Mouse (Mus musculus): Measurements from ENCODE around the gene Id1.

Id1 gene

DNA sequence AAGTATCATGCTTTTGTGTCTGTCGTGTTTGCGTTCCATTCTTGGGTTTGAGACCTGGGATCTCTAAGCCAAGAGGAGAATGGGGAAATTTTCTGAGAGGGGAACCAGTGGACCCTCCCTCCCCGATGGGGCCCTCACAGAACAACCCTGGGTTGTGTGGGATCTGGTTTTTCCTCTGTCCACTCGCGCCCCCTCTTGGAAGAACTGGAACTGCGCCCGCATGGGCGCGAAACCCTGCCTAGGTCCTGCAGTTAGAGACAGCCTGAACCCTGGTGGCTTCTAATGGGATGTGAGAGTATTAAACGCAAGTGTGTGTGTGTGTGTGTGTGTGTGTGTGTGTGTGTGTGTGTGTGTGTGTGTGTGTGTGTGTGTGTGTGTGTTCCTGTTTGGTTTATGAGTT lies 6.4 kb downstream of the Id1 start:
- peak; percentile 90 for DNase-seq (ENCODE audit: low read depth, low spot score)

GRCm38 (mm10) chr2:152753944-152754711 lies 18.1 kb downstream of the Id1 start, which contains the start of gene Cox4i2:
Gene Cox4i2, plus strand, starts transcription at chr2:152754173.
- DNase-seq (ENCODE audit: low read depth, low spot score), result peak; percentile 51

DNA sequence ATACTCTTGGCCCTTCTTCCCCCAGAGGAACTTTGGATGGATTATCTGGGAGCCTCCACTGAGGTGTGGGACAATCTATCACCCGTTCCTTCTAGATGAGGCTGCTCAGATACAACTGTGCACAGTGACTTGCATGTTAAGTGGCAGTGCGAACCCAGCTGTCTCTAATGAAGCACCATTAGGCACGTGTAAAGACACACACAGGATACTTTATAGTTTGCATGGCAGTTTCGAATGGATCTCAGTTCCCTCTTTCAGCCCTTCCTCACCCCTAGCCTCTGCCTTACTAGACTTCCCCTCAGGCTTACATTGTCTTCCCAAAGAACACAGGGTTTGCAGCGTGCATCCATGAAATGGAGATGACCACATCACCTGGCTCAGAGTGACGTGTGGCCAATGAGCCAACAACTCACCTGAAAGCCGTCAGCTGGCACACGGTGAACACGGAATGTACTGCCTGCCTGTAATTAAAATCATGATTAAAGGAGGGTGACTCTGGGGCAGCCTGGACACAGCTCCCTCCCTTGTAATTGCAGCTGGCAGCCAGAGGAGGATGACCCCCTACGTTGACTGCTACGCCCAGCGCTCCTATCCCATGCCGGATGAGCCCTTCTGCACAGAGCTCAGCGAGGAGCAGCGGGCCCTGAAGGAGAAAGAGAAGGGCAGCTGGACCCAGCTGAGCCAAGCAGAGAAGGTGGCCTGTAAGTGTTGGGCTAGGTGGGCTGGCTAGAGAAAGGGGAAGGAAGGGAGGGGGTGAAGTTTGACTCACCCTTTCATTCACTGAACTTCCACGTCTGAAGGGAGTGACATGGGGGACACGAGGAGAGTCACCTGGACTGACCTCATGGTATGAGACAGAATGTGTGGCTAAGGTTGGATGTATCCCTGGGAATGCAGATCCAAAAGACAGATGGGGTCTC lies 20.7 kb downstream of the Id1 start:
- DNase-seq (ENCODE audit: low read depth, low spot score), result no peak

DNA sequence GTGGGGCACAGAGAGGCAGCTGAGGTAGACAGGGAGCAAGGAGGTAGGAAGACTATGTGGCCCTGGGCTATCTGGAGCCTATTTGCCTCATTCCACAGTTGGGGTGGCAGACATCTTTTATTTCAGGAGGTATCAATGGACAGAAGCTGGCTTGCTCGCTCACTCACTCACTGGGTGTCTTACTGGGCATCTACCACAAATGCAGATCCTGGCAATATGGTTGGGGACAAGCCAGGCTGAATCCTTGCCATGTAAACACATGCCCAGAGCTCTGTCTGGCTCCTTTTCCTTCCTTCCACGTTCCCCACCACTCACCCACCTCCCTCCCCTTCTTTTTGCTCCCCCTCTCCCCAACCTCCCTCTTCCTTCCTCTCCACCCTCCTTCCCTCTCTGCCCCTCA lies 21.4 kb downstream of the Id1 start:
- no peak for DNase-seq (ENCODE audit: low read depth, low spot score)

GRCm38 (mm10) chr2:152758351-152758750 lies 22.3 kb downstream of the Id1 start:
- DNase-seq (ENCODE audit: low read depth, low spot score), result no peak

- DNase-seq (ENCODE audit: low read depth, low spot score), result no peak
Observed at GRCm38 (mm10) chr2:152763310-152763709, 27.3 kb downstream of the Id1 start.

DNA sequence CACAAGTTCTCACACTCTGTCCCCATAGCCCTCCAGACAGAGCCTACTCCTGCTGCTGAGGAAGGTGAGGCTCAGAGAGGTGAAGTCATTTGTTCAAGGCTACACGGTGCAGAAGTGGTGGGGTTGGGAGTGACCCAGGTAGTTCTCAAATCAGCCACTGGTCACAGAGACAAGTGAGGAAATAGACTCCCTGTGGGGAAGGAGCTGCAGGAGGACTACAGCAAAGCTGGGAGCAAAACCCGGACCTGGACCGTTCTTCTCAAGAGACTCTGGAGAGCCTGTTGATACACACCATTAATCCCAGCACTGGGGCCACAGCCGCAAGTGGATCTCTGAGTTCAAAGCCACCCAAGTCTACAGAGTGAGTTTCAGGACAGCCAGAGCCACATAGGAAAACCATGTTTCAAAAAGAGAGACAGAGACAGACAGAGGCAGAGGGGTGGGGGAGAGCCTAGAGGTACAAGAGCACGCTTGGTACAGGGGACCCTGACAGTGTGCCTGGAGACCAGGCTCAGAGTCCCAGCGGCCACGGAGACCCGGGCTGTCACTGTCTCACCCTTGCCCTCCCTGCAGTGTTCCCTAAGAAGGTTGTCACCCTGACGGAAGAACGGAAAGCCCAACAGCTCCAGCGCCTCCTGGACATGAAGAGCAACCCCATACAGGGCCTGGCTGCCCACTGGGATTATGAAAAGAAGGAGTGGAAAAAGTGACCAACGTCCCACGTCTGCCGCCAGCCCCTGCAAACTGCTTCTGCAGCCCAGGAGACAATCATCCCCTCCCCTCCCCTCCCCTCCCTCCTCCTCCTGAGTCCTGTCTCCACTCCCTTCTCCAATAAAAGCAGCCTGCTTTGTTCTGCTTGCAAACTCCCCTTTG lies 28.4 kb downstream of the Id1 start:
- DNase-seq (ENCODE audit: low read depth, low spot score), result peak; percentile 74

DNA sequence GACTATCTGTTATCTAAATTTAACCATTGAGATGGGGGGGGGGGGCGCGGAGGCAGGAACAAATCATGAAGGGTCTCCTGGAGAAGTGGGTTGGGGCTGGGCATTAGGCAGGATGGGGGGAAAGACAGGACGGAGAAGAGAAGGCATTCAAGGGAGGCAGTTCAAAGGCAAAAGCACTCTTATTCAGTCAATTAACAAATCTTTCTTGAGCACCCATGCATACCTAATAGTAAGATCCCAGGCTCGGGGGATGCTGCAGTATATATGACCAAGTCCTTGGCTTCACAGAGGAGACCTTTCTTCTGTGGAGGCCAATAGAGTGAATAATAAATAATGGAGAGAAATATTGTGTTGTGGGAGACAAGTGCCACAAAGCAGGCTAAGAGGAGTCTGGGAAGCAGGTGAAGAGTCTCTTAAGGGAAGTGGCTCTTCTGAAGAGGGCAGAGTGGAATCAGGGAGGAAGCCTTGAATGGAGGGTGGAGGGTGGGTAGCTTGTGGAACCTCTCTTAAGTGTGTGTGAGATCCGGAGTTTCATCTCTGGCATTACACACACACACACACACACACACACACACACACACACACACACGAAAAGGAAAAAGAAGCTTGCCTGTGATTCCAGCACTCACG lies 29.1 kb downstream of the Id1 start:
- no peak for DNase-seq (ENCODE audit: low read depth, low spot score)

GRCm38 (mm10) chr2:152766387-152767123 lies 30.5 kb downstream of the Id1 start:
- DNase-seq (ENCODE audit: low read depth, low spot score), result peak; percentile 94

- peak; percentile 89 for DNase-seq (ENCODE audit: low read depth, low spot score)
Observed at GRCm38 (mm10) chr2:152767618-152768271, 31.7 kb downstream of the Id1 start.

- DNase-seq (ENCODE audit: low read depth, low spot score), result peak; percentile 82
Observed at GRCm38 (mm10) chr2:152769677-152770076, 33.6 kb downstream of the Id1 start.

- no peak for DNase-seq (ENCODE audit: low read depth, low spot score)
Observed at GRCm38 (mm10) chr2:152771571-152771970, 35.5 kb downstream of the Id1 start.

DNA sequence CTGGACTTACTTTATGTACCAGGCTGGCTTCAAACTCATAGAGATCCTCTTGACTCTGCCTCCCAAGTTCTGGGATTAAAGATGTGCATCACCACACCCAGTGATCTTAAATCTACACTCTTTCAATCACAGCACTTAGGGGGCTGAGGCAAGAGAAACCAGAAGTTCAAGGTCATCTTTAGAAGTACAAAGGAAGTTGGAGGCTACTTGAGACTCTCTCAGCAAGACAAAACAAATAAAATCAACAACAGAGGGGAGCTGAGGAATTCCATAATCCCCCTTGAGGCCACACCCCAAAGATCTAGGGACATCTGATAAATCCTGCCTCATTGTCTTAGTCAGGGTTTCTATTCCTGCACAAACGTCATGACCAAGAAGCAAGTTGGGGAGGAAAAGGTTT lies 36.2 kb downstream of the Id1 start:
- peak; percentile 87 for DNase-seq (ENCODE audit: low read depth, low spot score)

DNA sequence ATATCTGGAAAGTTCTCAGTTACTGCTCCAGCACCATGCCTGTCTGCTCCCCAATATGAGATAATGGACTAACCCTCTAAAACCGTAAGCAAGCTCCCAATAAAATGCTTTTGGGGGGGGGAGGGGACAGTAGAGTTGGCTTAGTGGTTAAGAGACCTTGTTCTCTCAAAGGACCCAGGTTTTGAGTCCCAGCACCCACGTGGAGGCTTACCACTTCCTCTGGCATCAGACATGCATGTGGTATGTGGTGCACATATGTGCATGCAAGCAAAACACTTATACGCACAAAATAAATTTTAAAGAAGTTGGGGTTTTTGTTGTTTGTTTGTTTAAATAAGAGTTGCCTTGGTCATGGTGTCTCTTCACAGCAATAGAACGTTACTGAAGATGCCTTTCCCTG lies 39.3 kb downstream of the Id1 start:
- no peak for DNase-seq (ENCODE audit: low read depth, low spot score)

DNA sequence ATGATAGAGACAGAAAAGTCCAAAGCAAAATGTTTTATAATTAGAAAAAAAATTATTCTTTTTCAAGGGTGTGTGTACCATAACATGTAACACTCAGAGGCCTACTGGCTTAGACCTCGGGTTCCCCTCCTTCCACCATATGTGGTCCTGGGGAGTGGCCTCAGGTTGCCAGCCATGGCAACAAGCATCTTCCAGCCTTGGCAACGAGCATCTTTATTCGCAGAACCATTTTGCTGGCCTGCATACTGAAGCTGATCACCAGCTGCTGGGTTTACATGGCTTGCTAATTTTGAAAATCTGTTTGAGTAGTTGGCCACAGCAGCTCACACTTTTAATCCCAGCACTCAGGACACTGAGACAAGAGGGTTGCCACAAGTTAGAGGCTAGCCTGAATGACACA lies 40.0 kb downstream of the Id1 start:
- no peak for DNase-seq (ENCODE audit: low read depth, low spot score)

GRCm38 (mm10) chr2:152776435-152776834 lies 40.4 kb downstream of the Id1 start:
- DNase-seq (ENCODE audit: low read depth, low spot score), result no peak

GRCm38 (mm10) chr2:152777081-152777480 lies 41.0 kb downstream of the Id1 start:
- DNase-seq (ENCODE audit: low read depth, low spot score), result no peak

GRCm38 (mm10) chr2:152780466-152780865 lies 44.4 kb downstream of the Id1 start:
- no peak for DNase-seq (ENCODE audit: low read depth, low spot score)

- peak; percentile 45 for DNase-seq (ENCODE audit: low read depth, low spot score)
Observed at GRCm38 (mm10) chr2:152781031-152781711, 45.1 kb downstream of the Id1 start.

All from ZHBTc4 (cell line).